Mouse (Mus musculus): ENCODE data around the gene Ppp3r1. TPM values are rescaled to one million over a fixed set of nuclear protein-coding genes. Genes with fewer than 3 reads are reported as not detected.

Ppp3r1 gene
- polyA plus RNA-seq, 1 experiment from 2014 or later = 124 TPM

DNA sequence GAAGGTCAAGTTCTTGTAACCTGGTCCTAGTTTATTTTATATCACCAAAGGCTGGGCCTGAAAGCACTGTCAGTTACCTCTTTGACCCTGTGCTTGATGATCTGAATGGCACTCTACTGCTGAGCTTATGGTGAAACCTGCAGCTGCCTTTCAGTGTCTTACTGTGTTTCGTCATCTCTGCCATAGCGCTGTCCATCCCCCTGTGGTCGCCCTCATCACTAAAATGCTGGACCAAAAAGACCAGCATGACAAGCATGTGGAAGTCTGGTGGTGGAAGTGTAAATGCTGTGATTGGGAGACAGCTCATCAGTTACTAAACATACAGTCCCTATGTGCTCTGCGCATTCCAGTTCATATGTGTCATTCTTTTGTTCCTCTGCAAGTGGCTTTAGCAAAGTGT is 13.2 kb downstream of the Ppp3r1 start:
- Histone ChIP-seq H3K27me3 (no peaks in the 10 kb centered on the region), H3K4me1 (peaks cover 8% of the 10 kb centered on the region; the same call in 1 of the 2 replicates), H3K36me3 (ENCODE audit: poor library complexity, severe bottlenecking) (peaks cover 11% of the 10 kb centered on the region), H3K27ac (no peak overlapping the region), H3K9ac (no peak overlapping the region), H3K9me3 (replicated peaks) (peaks cover 7% of the 10 kb centered on the region; the same call in 1 of the 2 replicates), H3K4me2 (no peak overlapping the region), H3K4me3 (no peak overlapping the region)
- WGBS = 98% methylated on average over 4 of the region's 4 CpGs
- no peak for ATAC-seq

DNA sequence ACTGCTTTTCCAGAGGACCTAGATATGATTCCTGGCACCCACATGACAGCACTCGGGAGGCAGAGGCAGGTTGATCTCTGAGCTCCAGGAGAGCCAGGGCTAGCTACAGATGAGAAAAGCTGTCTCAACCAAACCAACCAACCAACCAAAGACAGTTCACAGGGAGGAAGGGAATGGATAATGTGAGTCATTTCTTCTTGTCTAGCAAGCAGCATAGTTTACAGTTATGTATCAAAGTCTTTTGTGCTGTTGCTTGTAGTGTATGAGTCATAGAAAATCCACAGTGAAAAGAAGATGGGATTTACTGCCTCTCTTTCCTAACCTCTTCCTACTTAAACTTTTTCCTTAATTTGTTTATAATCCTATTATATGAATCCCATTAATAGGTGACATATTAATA is 17.6 kb downstream of the Ppp3r1 start:
- no peak for ATAC-seq

DNA sequence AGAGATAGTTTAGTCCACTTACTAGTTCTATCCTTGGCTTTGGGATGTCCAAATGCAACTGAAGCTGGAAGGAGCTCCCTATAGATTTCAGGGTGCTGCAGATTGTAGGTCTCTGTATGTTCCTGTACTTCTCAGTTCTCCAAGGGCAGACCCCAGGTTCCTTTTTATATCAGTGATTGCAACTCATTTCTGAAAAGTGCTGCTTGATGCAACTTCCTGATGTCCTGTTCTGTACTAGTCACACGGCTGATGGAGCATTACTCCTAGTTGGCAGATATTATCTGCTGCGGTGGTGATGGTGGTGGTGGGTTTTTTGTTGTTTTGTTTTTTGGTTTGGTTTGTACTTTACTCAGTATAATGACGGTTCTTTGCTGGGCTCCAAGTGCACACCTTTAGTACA is 21.7 kb downstream of the Ppp3r1 start:
- Histone ChIP-seq H3K36me3 (ENCODE audit: poor library complexity, severe bottlenecking) (no peaks in the 10 kb centered on the region; the same call in 1 of the 2 replicates), H3K27me3 (no peaks in the 10 kb centered on the region), H3K9me3 (replicated peaks) (no peaks in the 10 kb centered on the region), H3K4me1 (peaks cover 5% of the 10 kb centered on the region; the same call in 1 of the 2 replicates), H3K4me3 (no peak overlapping the region), H3K27ac (no peak overlapping the region), H3K9ac (no peak overlapping the region), H3K4me2 (no peak overlapping the region)
- 93% methylated on average over 3 of the region's 3 CpGs for WGBS
- no peak for ATAC-seq

More for the DNA sequence above, 17.6 kb downstream of the Ppp3r1 start:
- H3K4me2 ChIP-seq = no peak overlapping the region
- H3K9me3 ChIP-seq (replicated peaks) = peaks cover 7% of the 10 kb centered on the region; the same call in 1 of the 2 replicates
- no peaks in the 10 kb centered on the region for H3K27me3 ChIP-seq
- no peak overlapping the region for H3K27ac ChIP-seq
- H3K9ac ChIP-seq = no peak overlapping the region
- 88% methylated on average over 1 of the region's 1 CpGs for WGBS
- peaks cover 11% of the 10 kb centered on the region for H3K36me3 ChIP-seq (ENCODE audit: poor library complexity, severe bottlenecking)
- peaks cover 5% of the 10 kb centered on the region; the same call in 1 of the 2 replicates for H3K4me1 ChIP-seq
- no peak overlapping the region for H3K4me3 ChIP-seq

GRCm38 (mm10) chr11:17181807-17182206 is 22.7 kb downstream of the Ppp3r1 start, which contains the start of gene Wdr92:
TSS of gene Wdr92 (plus strand) at chr11:17182107.
- ATAC-seq = no peak
- no peaks in the 10 kb centered on the region for H3K27me3 ChIP-seq

DNA sequence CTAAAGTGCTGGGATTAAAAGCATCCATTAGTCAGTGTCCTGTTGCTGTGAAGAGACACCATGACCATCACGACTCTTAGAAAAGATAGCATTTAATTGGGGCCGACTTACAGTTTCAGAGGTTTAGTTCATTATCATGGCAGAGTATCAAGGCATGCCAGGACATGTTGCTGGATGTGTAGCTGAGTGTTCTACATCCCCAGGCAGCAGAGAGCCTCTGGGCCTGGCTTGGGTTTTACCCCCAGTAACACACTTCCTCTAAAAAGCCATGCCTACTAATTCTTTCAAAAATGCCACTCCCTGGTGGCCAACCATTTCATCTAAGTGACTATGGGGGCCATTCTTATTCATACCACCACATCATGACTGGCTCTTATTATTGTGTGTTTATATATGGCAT is 24.1 kb downstream of the Ppp3r1 start:
- Histone ChIP-seq H3K36me3 (ENCODE audit: poor library complexity, severe bottlenecking) (no peaks in the 10 kb centered on the region; the same call in 1 of the 2 replicates), H3K4me1 (peaks cover 5% of the 10 kb centered on the region; the same call in 1 of the 2 replicates), H3K27me3 (no peaks in the 10 kb centered on the region), H3K4me2 (no peak overlapping the region), H3K27ac (no peak overlapping the region), H3K4me3 (no peak overlapping the region), H3K9me3 (replicated peaks) (no peaks in the 10 kb centered on the region), H3K9ac (no peak overlapping the region)
- ATAC-seq = no peak
- WGBS = 91% methylated on average over 2 of the region's 2 CpGs

More at GRCm38 (mm10) chr11:17181807-17182206, 22.7 kb downstream of the Ppp3r1 start, which contains the start of gene Wdr92:
- H3K4me1 ChIP-seq = peaks cover 5% of the 10 kb centered on the region; the same call in 1 of the 2 replicates
- no peaks in the 10 kb centered on the region for H3K9me3 ChIP-seq (replicated peaks)
- H3K9ac ChIP-seq = no peak within 1 kb of the TSS
- H3K4me2 ChIP-seq = no peak within 1 kb of the TSS
- H3K36me3 ChIP-seq (ENCODE audit: poor library complexity, severe bottlenecking) = no peaks in the 10 kb centered on the region; the same call in 1 of the 2 replicates
- H3K4me3 ChIP-seq = no peak within 1 kb of the TSS
- no peak within 1 kb of the TSS for H3K27ac ChIP-seq
- 83% methylated on average over 3 of the region's 3 CpGs for WGBS

- Histone ChIP-seq H3K9ac (no peak overlapping the region), H3K4me1 (peaks cover 5% of the 10 kb centered on the region), H3K4me3 (no peak overlapping the region), H3K36me3 (ENCODE audit: poor library complexity, severe bottlenecking) (no peaks in the 10 kb centered on the region; the same call in 1 of the 2 replicates), H3K27ac (no peak overlapping the region), H3K4me2 (no peak overlapping the region), H3K27me3 (no peaks in the 10 kb centered on the region), H3K9me3 (replicated peaks) (no peaks in the 10 kb centered on the region)
- 83% methylated on average over 3 of the region's 3 CpGs for WGBS
- no peak for ATAC-seq
Measured at GRCm38 (mm10) chr11:17187649-17188048, 28.6 kb downstream of the Ppp3r1 start.

GRCm38 (mm10) chr11:17188786-17189185 is 29.7 kb downstream of the Ppp3r1 start:
- ATAC-seq = no peak
- H3K4me3 ChIP-seq = no peak overlapping the region
- H3K9me3 ChIP-seq (replicated peaks) = no peaks in the 10 kb centered on the region
- 62% methylated on average over 3 of the region's 3 CpGs for WGBS
- peaks cover 5% of the 10 kb centered on the region for H3K4me1 ChIP-seq
- H3K4me2 ChIP-seq = no peak overlapping the region
- H3K9ac ChIP-seq = no peak overlapping the region
- H3K27ac ChIP-seq = no peak overlapping the region
- no peaks in the 10 kb centered on the region for H3K27me3 ChIP-seq
- no peaks in the 10 kb centered on the region for H3K36me3 ChIP-seq (ENCODE audit: poor library complexity, severe bottlenecking)

GRCm38 (mm10) chr11:17192151-17192844 is 33.2 kb downstream of the Ppp3r1 start:
- no peak overlapping the region for H3K9ac ChIP-seq
- no peak overlapping the region for H3K27ac ChIP-seq
- no peak overlapping the region for H3K4me2 ChIP-seq
- no peaks in the 10 kb centered on the region for H3K9me3 ChIP-seq (replicated peaks)
- 43% methylated on average over 9 of the region's 9 CpGs for WGBS
- no peaks in the 10 kb centered on the region for H3K27me3 ChIP-seq
- H3K4me3 ChIP-seq = no peak overlapping the region
- peaks cover 32% of the 10 kb centered on the region for H3K36me3 ChIP-seq (ENCODE audit: poor library complexity, severe bottlenecking)
- peaks cover 5% of the 10 kb centered on the region for H3K4me1 ChIP-seq
- ATAC-seq = 0 out of 2 replicates have a peak, but pooled peaks have one; percentile 27

- H3K27ac ChIP-seq = no peak overlapping the region
- no peak for ATAC-seq
- H3K4me2 ChIP-seq = no peak overlapping the region
- no peaks in the 10 kb centered on the region for H3K27me3 ChIP-seq
- WGBS = 95% methylated on average over 5 of the region's 5 CpGs
- H3K9me3 ChIP-seq (replicated peaks) = no peaks in the 10 kb centered on the region
- H3K4me3 ChIP-seq = no peak overlapping the region
- no peak overlapping the region for H3K9ac ChIP-seq
- H3K36me3 ChIP-seq (ENCODE audit: poor library complexity, severe bottlenecking) = peaks cover 72% of the 10 kb centered on the region
- no peaks in the 10 kb centered on the region for H3K4me1 ChIP-seq
Measured at GRCm38 (mm10) chr11:17199170-17199569, 40.1 kb downstream of the Ppp3r1 start.

DNA sequence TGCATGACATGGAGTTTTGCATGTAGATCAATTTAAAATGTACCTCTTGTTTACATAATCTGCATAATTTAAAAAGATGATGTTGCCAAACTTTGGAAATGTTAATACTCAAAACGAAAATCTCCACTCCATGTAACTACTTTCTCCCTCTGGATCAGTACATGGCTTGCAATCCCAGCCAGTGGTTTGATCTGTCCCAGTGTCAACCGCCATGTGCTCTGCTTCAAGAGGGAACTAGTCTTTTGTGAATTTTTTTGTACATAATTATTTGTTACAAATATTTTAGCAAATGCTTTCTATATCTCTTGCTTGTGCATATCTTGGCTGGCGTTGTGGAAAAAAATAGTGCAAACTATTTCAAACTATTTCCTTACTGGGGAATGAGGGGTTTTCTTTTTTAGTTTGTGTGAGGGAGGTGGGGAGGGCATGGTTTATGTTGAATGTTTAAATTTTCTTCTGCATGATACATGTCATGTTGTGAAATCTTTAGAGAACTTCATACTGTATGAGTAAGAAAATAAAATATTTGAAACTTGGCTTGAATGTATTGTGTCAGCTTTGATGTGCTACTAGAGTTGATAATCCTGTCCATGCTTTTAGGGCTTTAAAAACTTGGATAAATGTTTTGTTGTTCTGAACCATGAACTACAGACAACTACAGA is 40.9 kb downstream of the Ppp3r1 start:
- Histone ChIP-seq H3K4me1 (no peaks in the 10 kb centered on the region), H3K4me2 (no peak overlapping the region), H3K36me3 (ENCODE audit: poor library complexity, severe bottlenecking) (peaks cover 70% of the 10 kb centered on the region), H3K4me3 (no peak overlapping the region), H3K27me3 (no peaks in the 10 kb centered on the region), H3K9ac (no peak overlapping the region), H3K27ac (no peak overlapping the region), H3K9me3 (replicated peaks) (no peaks in the 10 kb centered on the region)
- 96% methylated on average over 3 of the region's 3 CpGs for WGBS
- ATAC-seq = no peak

- no peak for ATAC-seq
- Histone ChIP-seq H3K27me3 (no peaks in the 10 kb centered on the region), H3K4me2 (no peak overlapping the region), H3K4me1 (no peaks in the 10 kb centered on the region), H3K9ac (no peak overlapping the region), H3K9me3 (replicated peaks) (no peaks in the 10 kb centered on the region), H3K4me3 (no peak overlapping the region), H3K36me3 (ENCODE audit: poor library complexity, severe bottlenecking) (peaks cover 63% of the 10 kb centered on the region), H3K27ac (no peak overlapping the region)
- WGBS = 94% methylated on average over 4 of the region's 4 CpGs
Measured at GRCm38 (mm10) chr11:17200936-17201335, 41.9 kb downstream of the Ppp3r1 start.

GRCm38 (mm10) chr11:17202481-17202880 is 43.4 kb downstream of the Ppp3r1 start:
- no peak for ATAC-seq
- H3K36me3 ChIP-seq (ENCODE audit: poor library complexity, severe bottlenecking) = peaks cover 61% of the 10 kb centered on the region
- H3K9ac ChIP-seq = no peak overlapping the region
- no peak overlapping the region for H3K4me2 ChIP-seq
- no peaks in the 10 kb centered on the region for H3K27me3 ChIP-seq
- no peak overlapping the region for H3K4me3 ChIP-seq
- H3K27ac ChIP-seq = no peak overlapping the region
- WGBS = 86% methylated on average over 6 of the region's 6 CpGs
- no peaks in the 10 kb centered on the region for H3K4me1 ChIP-seq
- H3K9me3 ChIP-seq (replicated peaks) = no peaks in the 10 kb centered on the region

Measured in forebrain, embryonic 13.5 days (tissue).